Mouse (Mus musculus): ENCODE data around the gene Mapt. TPM values are rescaled to one million over a fixed set of nuclear protein-coding genes. Genes with fewer than 3 reads are reported as not detected.

Mapt gene
- polyA plus RNA-seq, 1 experiment from 2014 or later: 10.5 TPM

GRCm38 (mm10) chr11:104334115-104334514 lies 102.9 kb downstream of the Mapt start:
- H3K36me3 ChIP-seq: peaks cover 69% of the 10 kb centered on the region
- no peaks in the 10 kb centered on the region for H3K27me3 ChIP-seq
- no peak overlapping the region for H3K4me2 ChIP-seq (replicated peaks)
- no peak for ATAC-seq (ENCODE audit: insufficient number of reproducible peaks, low FRiP score, low TSS enrichment, low read depth)
- H3K9me3 ChIP-seq (replicated peaks): no peaks in the 10 kb centered on the region
- no peak overlapping the region for H3K4me3 ChIP-seq (replicated peaks)
- H3K9ac ChIP-seq: no peak overlapping the region
- 82% methylated on average over 5 of the region's 5 CpGs for WGBS
- no peaks in the 10 kb centered on the region for H3K4me1 ChIP-seq
- H3K27ac ChIP-seq (replicated peaks): no peak overlapping the region

- Histone ChIP-seq H3K36me3 (peaks cover 75% of the 10 kb centered on the region), H3K9ac (no peak overlapping the region), H3K4me3 (replicated peaks) (no peak overlapping the region), H3K27me3 (no peaks in the 10 kb centered on the region), H3K4me2 (replicated peaks) (no peak overlapping the region), H3K4me1 (no peaks in the 10 kb centered on the region), H3K9me3 (replicated peaks) (no peaks in the 10 kb centered on the region), H3K27ac (replicated peaks) (no peak overlapping the region)
- ATAC-seq (ENCODE audit: insufficient number of reproducible peaks, low FRiP score, low TSS enrichment, low read depth): no peak
- WGBS: 89% methylated on average over 13 of the region's 13 CpGs
Measured at GRCm38 (mm10) chr11:104334946-104335345, 103.8 kb downstream of the Mapt start.

GRCm38 (mm10) chr11:104346931-104347330 lies 115.7 kb downstream of the Mapt start:
- 82% methylated on average over 3 of the region's 3 CpGs for WGBS
- ATAC-seq (ENCODE audit: insufficient number of reproducible peaks, low FRiP score, low TSS enrichment, low read depth): no peak
- Histone ChIP-seq H3K4me2 (replicated peaks) (no peak overlapping the region), H3K4me1 (no peaks in the 10 kb centered on the region), H3K27me3 (no peaks in the 10 kb centered on the region), H3K36me3 (peaks cover 68% of the 10 kb centered on the region), H3K27ac (replicated peaks) (no peak overlapping the region), H3K4me3 (replicated peaks) (no peak overlapping the region), H3K9me3 (replicated peaks) (no peaks in the 10 kb centered on the region), H3K9ac (no peak overlapping the region)

- H3K4me1 ChIP-seq: no peaks in the 10 kb centered on the region
- no peak; the same call in 1 of the 2 replicates for ATAC-seq (ENCODE audit: insufficient number of reproducible peaks, low FRiP score, low TSS enrichment, low read depth)
- peaks cover 1% of the 10 kb centered on the region; the same call in 1 of the 2 replicates for H3K36me3 ChIP-seq
- no peaks in the 10 kb centered on the region for H3K9me3 ChIP-seq (replicated peaks)
- no peaks in the 10 kb centered on the region for H3K27me3 ChIP-seq
- H3K4me2 ChIP-seq (replicated peaks): no peak overlapping the region
- H3K4me3 ChIP-seq (replicated peaks): no peak overlapping the region
- H3K27ac ChIP-seq (replicated peaks): no peak overlapping the region
- no peak overlapping the region for H3K9ac ChIP-seq
- 38% methylated on average over 2 of the region's 2 CpGs for WGBS
Measured at GRCm38 (mm10) chr11:104361790-104362189, 130.6 kb downstream of the Mapt start.

GRCm38 (mm10) chr11:104362704-104363103 lies 131.5 kb downstream of the Mapt start:
- 96% methylated on average over 1 of the region's 1 CpGs for WGBS
- Histone ChIP-seq H3K36me3 (no peaks in the 10 kb centered on the region), H3K4me3 (replicated peaks) (no peak overlapping the region), H3K27ac (replicated peaks) (no peak overlapping the region), H3K4me1 (no peaks in the 10 kb centered on the region), H3K4me2 (replicated peaks) (no peak overlapping the region), H3K9me3 (replicated peaks) (no peaks in the 10 kb centered on the region), H3K9ac (no peak overlapping the region), H3K27me3 (no peaks in the 10 kb centered on the region)
- ATAC-seq (ENCODE audit: insufficient number of reproducible peaks, low FRiP score, low TSS enrichment, low read depth): no peak

GRCm38 (mm10) chr11:104363823-104364600 lies 132.8 kb downstream of the Mapt start:
- Histone ChIP-seq H3K4me2 (replicated peaks) (no peak overlapping the region), H3K4me1 (no peaks in the 10 kb centered on the region), H3K9ac (no peak overlapping the region), H3K9me3 (replicated peaks) (no peaks in the 10 kb centered on the region), H3K36me3 (peaks cover 6% of the 10 kb centered on the region; the same call in 1 of the 2 replicates), H3K4me3 (replicated peaks) (no peak overlapping the region), H3K27ac (replicated peaks) (no peak overlapping the region), H3K27me3 (no peaks in the 10 kb centered on the region)
- 96% methylated on average over 2 of the region's 2 CpGs for WGBS
- ATAC-seq (ENCODE audit: insufficient number of reproducible peaks, low FRiP score, low TSS enrichment, low read depth): no peak

GRCm38 (mm10) chr11:104367486-104368190 lies 136.4 kb downstream of the Mapt start:
- no peaks in the 10 kb centered on the region for H3K9me3 ChIP-seq (replicated peaks)
- H3K4me1 ChIP-seq: no peaks in the 10 kb centered on the region
- H3K27ac ChIP-seq (replicated peaks): no peak overlapping the region
- ATAC-seq (ENCODE audit: insufficient number of reproducible peaks, low FRiP score, low TSS enrichment, low read depth): no peak
- no peak overlapping the region for H3K4me2 ChIP-seq (replicated peaks)
- H3K9ac ChIP-seq: no peak overlapping the region
- 85% methylated on average over 5 of the region's 5 CpGs for WGBS
- no peaks in the 10 kb centered on the region for H3K27me3 ChIP-seq
- H3K36me3 ChIP-seq: peaks cover 7% of the 10 kb centered on the region; the same call in 1 of the 2 replicates
- H3K4me3 ChIP-seq (replicated peaks): no peak overlapping the region

GRCm38 (mm10) chr11:104376291-104376690 lies 145.1 kb downstream of the Mapt start:
- Histone ChIP-seq H3K27ac (replicated peaks) (no peak overlapping the region), H3K36me3 (peaks cover 12% of the 10 kb centered on the region; the same call in 1 of the 2 replicates), H3K9ac (no peak overlapping the region), H3K27me3 (no peaks in the 10 kb centered on the region), H3K9me3 (replicated peaks) (no peaks in the 10 kb centered on the region), H3K4me2 (replicated peaks) (no peak overlapping the region), H3K4me1 (no peaks in the 10 kb centered on the region), H3K4me3 (replicated peaks) (no peak overlapping the region)
- no peak for ATAC-seq (ENCODE audit: insufficient number of reproducible peaks, low FRiP score, low TSS enrichment, low read depth)
- 84% methylated on average over 3 of the region's 3 CpGs for WGBS

GRCm38 (mm10) chr11:104379635-104380034 lies 148.4 kb downstream of the Mapt start:
- no peak for ATAC-seq (ENCODE audit: insufficient number of reproducible peaks, low FRiP score, low TSS enrichment, low read depth)
- no peak overlapping the region for H3K4me3 ChIP-seq (replicated peaks)
- H3K27ac ChIP-seq (replicated peaks): no peak overlapping the region
- H3K36me3 ChIP-seq: 0 out of 2 replicates have a peak, but pooled peaks cover under 1% of the 10 kb centered on the region
- H3K4me1 ChIP-seq: no peaks in the 10 kb centered on the region
- WGBS: 67% methylated on average over 1 of the region's 1 CpGs
- no peaks in the 10 kb centered on the region for H3K27me3 ChIP-seq
- H3K4me2 ChIP-seq (replicated peaks): no peak overlapping the region
- no peak overlapping the region for H3K9ac ChIP-seq
- no peaks in the 10 kb centered on the region for H3K9me3 ChIP-seq (replicated peaks)
